Mouse (Mus musculus): ENCODE results near the gene Syngr1. TPM values are rescaled to one million over a fixed set of nuclear protein-coding genes. Genes with fewer than 3 reads are reported as not detected.

The Syngr1 gene
- 59.3 and 64.6 TPM in 2 replicates for polyA plus RNA-seq (2015; fragmentation: Nextera tagmentation; extraction: Ambion mirVana)

DNA sequence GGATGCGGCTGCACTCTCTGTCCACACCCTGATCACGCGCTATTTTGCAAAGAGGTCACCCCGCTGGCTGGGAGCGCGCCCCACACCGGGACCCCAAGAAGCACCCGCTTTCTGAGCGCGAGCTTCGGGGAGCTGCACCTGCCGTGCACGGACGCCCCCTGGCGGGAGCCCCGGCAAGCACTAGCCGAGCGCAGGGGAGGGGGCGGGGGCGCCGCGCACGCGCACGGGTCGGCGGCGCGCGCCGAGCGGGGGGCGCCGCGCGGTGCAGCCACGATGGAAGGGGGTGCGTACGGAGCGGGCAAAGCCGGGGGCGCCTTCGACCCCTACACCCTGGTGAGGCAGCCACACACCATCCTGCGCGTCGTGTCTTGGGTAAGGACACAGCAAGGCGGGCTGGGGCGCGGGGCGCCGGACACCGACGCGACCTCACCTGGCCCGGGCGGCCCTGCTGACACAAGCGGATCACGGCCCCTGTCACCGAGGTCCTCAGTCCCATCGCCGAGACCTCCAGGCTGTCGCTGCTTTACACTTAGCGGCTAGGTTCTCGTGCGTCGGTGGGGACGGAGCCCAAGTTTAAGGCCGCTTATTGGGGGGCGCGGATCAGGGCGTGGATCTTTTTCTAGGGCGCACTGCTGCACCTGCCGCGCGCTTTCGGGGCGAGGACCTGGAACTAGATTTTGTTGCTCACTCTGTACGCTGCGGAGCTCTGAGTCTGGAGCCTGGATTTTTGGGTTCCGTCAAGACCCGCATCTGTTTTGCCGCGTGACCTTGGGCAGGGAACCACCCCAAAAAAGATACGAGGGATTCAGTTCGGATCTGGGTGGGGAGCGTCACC is at the start of gene Syngr1, which contains the start of gene Rpl3:
Gene Syngr1, plus strand, starts transcription at position 214 of the 835 bp plus-strand sequence.
Gene Rpl3, minus strand, starts transcription at position 748 of the 835 bp plus-strand sequence.
- ATAC-seq (ENCODE audit: low FRiP score) = peak; percentile 67
- Histone ChIP-seq H3K4me3 (replicated peaks) (peak within 1 kb of the TSS; percentile 64), H3K4me1 (peaks cover 33% of the 10 kb centered on the region), H3K9me3 (replicated peaks) (no peaks in the 10 kb centered on the region), H3K27ac (replicated peaks) (peak within 1 kb of the TSS; percentile 70), H3K36me3 (no peaks in the 10 kb centered on the region), H3K9ac (replicated peaks) (peak within 1 kb of the TSS; percentile 76), H3K4me2 (peak within 1 kb of the TSS; percentile 72), H3K27me3 (replicated peaks) (no peaks in the 10 kb centered on the region)
- under 1% methylated on average over 65 of the region's 86 CpGs for WGBS

GRCm38 (mm10) chr15:80042152-80042551 is 49.0 kb upstream of the Syngr1 start:
- Histone ChIP-seq H3K4me1 (no peaks in the 10 kb centered on the region), H3K4me2 (no peak overlapping the region), H3K27me3 (replicated peaks) (no peaks in the 10 kb centered on the region), H3K9me3 (replicated peaks) (no peaks in the 10 kb centered on the region), H3K9ac (replicated peaks) (no peak overlapping the region), H3K27ac (replicated peaks) (no peak overlapping the region), H3K36me3 (no peaks in the 10 kb centered on the region), H3K4me3 (replicated peaks) (no peak overlapping the region)
- ATAC-seq (ENCODE audit: low FRiP score) = no peak
- WGBS = 81% methylated on average over 4 of the region's 4 CpGs

DNA sequence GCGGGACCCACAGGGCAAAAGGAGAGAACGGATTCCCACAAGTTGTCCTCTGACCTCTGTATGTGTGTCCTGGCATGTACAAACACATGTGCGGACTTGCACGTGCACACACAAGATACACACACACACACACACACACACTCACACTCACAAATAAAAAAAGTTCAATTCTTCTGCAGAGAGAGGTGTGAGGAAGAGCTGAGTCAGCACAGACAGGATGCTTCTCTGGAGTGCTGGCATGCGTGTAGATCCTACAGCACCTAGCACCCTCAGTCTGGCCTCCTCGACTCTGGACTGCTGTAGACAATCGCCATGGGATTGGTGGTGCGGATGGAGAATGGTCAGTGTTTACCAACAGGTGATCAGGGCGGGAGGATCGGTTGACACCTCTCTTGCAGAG is 46.9 kb upstream of the Syngr1 start:
- ATAC-seq (ENCODE audit: low FRiP score) = no peak
- Histone ChIP-seq H3K9me3 (replicated peaks) (no peaks in the 10 kb centered on the region), H3K9ac (replicated peaks) (no peak overlapping the region), H3K27me3 (replicated peaks) (no peaks in the 10 kb centered on the region), H3K27ac (replicated peaks) (no peak overlapping the region), H3K36me3 (no peaks in the 10 kb centered on the region), H3K4me1 (no peaks in the 10 kb centered on the region), H3K4me2 (no peak overlapping the region), H3K4me3 (replicated peaks) (no peak overlapping the region)
- 90% methylated on average over 10 of the region's 10 CpGs for WGBS

DNA sequence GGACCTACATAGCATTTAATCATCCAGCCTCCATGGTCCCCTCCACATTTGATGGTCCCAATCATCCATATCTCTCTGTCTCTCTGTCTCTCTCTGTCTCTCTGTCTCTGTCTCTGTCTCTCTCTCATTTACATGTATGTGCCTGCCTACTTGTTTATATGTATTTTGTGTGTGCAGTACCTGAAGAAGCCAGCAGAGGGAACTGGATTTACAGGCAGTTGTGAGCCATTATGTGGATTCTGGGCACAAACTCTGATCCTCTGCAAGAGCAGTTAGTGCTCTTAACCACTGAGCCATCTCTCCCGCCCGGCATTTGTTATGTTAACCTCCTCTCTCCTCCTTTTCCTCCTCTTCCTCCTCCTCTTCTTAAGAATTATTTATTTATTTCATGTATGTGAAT is 45.4 kb upstream of the Syngr1 start:
- no peak overlapping the region for H3K27ac ChIP-seq (replicated peaks)
- no peaks in the 10 kb centered on the region for H3K9me3 ChIP-seq (replicated peaks)
- no peak overlapping the region for H3K4me3 ChIP-seq (replicated peaks)
- 98% methylated on average over 2 of the region's 2 CpGs for WGBS
- no peak for ATAC-seq (ENCODE audit: low FRiP score)
- no peaks in the 10 kb centered on the region for H3K27me3 ChIP-seq (replicated peaks)
- no peak overlapping the region for H3K9ac ChIP-seq (replicated peaks)
- H3K36me3 ChIP-seq = no peaks in the 10 kb centered on the region
- no peaks in the 10 kb centered on the region for H3K4me1 ChIP-seq
- H3K4me2 ChIP-seq = no peak overlapping the region

- H3K4me2 ChIP-seq = no peak overlapping the region
- WGBS = 88% methylated on average over 2 of the region's 2 CpGs
- no peak overlapping the region for H3K4me3 ChIP-seq (replicated peaks)
- H3K9ac ChIP-seq (replicated peaks) = no peak overlapping the region
- peaks cover 4% of the 10 kb centered on the region; the same call in 1 of the 2 replicates for H3K4me1 ChIP-seq
- H3K27me3 ChIP-seq (replicated peaks) = no peaks in the 10 kb centered on the region
- H3K27ac ChIP-seq (replicated peaks) = no peak overlapping the region
- no peaks in the 10 kb centered on the region for H3K9me3 ChIP-seq (replicated peaks)
- ATAC-seq (ENCODE audit: low FRiP score) = no peak
- no peaks in the 10 kb centered on the region for H3K36me3 ChIP-seq
Observed at GRCm38 (mm10) chr15:80047242-80047641, 43.9 kb upstream of the Syngr1 start.

- Histone ChIP-seq H3K9ac (replicated peaks) (no peak overlapping the region), H3K27me3 (replicated peaks) (no peaks in the 10 kb centered on the region), H3K27ac (replicated peaks) (no peak overlapping the region), H3K4me2 (no peak overlapping the region), H3K4me3 (replicated peaks) (no peak overlapping the region), H3K9me3 (replicated peaks) (no peaks in the 10 kb centered on the region), H3K36me3 (no peaks in the 10 kb centered on the region), H3K4me1 (peaks cover 4% of the 10 kb centered on the region; the same call in 1 of the 2 replicates)
- no peak for ATAC-seq (ENCODE audit: low FRiP score)
- WGBS = 57% methylated on average over 5 of the region's 5 CpGs
Observed at GRCm38 (mm10) chr15:80047973-80048372, 43.2 kb upstream of the Syngr1 start.

DNA sequence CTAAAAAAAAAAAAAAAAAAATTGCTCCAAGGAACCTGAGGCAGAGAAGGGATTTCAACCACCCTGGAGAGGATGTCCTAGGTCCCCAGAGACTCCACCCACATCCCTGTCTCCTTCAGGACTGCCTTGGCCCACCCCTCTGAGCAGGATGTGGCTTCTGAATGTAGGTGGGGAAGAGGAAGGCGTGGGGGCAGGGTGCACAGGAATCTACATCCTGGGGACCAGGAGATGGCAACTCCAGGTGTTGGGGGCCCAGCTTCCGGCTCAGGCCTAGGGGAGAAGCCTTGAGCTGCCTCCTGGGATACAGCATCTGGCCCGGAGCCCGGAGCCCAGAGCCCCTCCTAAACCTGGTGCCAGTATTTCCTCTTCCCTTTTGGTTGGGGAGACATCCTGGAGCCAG is 41.0 kb upstream of the Syngr1 start:
- H3K4me2 ChIP-seq = no peak overlapping the region
- no peaks in the 10 kb centered on the region for H3K27me3 ChIP-seq (replicated peaks)
- H3K9me3 ChIP-seq (replicated peaks) = no peaks in the 10 kb centered on the region
- ATAC-seq (ENCODE audit: low FRiP score) = no peak
- WGBS = 67% methylated on average over 4 of the region's 4 CpGs
- no peak overlapping the region for H3K9ac ChIP-seq (replicated peaks)
- H3K27ac ChIP-seq (replicated peaks) = no peak overlapping the region
- peaks cover 4% of the 10 kb centered on the region; the same call in 1 of the 2 replicates for H3K4me1 ChIP-seq
- H3K4me3 ChIP-seq (replicated peaks) = no peak overlapping the region
- H3K36me3 ChIP-seq = no peaks in the 10 kb centered on the region

GRCm38 (mm10) chr15:80051092-80051761 is 39.9 kb upstream of the Syngr1 start:
- H3K9me3 ChIP-seq (replicated peaks) = no peaks in the 10 kb centered on the region
- H3K36me3 ChIP-seq = no peaks in the 10 kb centered on the region
- ATAC-seq (ENCODE audit: low FRiP score) = no peak
- 67% methylated on average over 19 of the region's 19 CpGs for WGBS
- no peaks in the 10 kb centered on the region for H3K27me3 ChIP-seq (replicated peaks)
- H3K4me1 ChIP-seq = peaks cover 8% of the 10 kb centered on the region; the same call in 1 of the 2 replicates
- no peak overlapping the region for H3K4me3 ChIP-seq (replicated peaks)
- H3K9ac ChIP-seq (replicated peaks) = no peak overlapping the region
- H3K27ac ChIP-seq (replicated peaks) = peak overlapping the region; percentile 41; the same call in 1 of the 2 replicates
- no peak overlapping the region for H3K4me2 ChIP-seq

- WGBS = 87% methylated on average over 9 of the region's 9 CpGs
- no peak overlapping the region for H3K27ac ChIP-seq (replicated peaks)
- ATAC-seq (ENCODE audit: low FRiP score) = no peak
- H3K9ac ChIP-seq (replicated peaks) = no peak overlapping the region
- no peak overlapping the region for H3K4me2 ChIP-seq
- H3K36me3 ChIP-seq = no peaks in the 10 kb centered on the region
- no peaks in the 10 kb centered on the region for H3K27me3 ChIP-seq (replicated peaks)
- H3K4me3 ChIP-seq (replicated peaks) = no peak overlapping the region
- peaks cover 8% of the 10 kb centered on the region; the same call in 1 of the 2 replicates for H3K4me1 ChIP-seq
- H3K9me3 ChIP-seq (replicated peaks) = no peaks in the 10 kb centered on the region
Observed at GRCm38 (mm10) chr15:80051782-80052181, 39.4 kb upstream of the Syngr1 start.

DNA sequence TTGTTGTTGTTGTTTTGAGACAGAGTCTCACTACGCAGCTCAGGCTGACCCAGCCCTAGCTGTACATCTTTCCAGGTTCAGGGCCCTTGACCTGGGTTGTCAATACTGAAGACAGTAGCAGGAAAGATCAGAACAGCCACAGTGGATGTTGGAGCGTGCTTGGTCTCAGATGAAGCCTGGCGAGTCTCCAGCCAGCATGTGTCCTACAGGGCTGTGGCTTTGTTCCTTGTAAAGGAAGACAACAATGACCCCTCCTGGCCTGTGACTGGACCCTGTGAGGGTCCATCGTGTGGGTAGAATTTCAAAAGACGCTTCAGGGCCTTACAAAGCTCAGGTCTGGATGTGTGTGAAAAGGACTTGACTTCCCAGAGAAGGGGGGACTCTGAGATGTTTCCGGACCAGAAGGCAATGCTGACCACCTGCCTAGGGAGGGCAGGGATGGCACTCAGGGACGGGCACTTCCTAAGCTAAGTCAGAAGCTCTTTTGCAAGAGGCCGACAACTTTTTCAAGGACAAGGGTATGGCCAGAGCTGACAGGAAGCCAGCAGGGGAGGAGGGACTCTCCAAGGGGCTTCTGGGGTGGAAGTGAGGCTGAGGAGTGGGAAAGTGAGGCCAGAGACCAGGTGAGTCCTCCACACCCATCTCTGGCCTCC is 37.6 kb upstream of the Syngr1 start:
- Histone ChIP-seq H3K27ac (replicated peaks) (no peak overlapping the region), H3K4me2 (no peak overlapping the region), H3K4me3 (replicated peaks) (no peak overlapping the region), H3K9me3 (replicated peaks) (no peaks in the 10 kb centered on the region), H3K36me3 (no peaks in the 10 kb centered on the region), H3K4me1 (peaks cover 8% of the 10 kb centered on the region; the same call in 1 of the 2 replicates), H3K27me3 (replicated peaks) (no peaks in the 10 kb centered on the region), H3K9ac (replicated peaks) (no peak overlapping the region)
- ATAC-seq (ENCODE audit: low FRiP score) = no peak
- WGBS = 70% methylated on average over 8 of the region's 8 CpGs

GRCm38 (mm10) chr15:80054034-80054710 is 37.0 kb upstream of the Syngr1 start:
- WGBS = 85% methylated on average over 7 of the region's 7 CpGs
- no peak for ATAC-seq (ENCODE audit: low FRiP score)
- H3K27ac ChIP-seq (replicated peaks) = no peak overlapping the region
- H3K36me3 ChIP-seq = no peaks in the 10 kb centered on the region
- H3K9ac ChIP-seq (replicated peaks) = no peak overlapping the region
- no peaks in the 10 kb centered on the region for H3K27me3 ChIP-seq (replicated peaks)
- no peak overlapping the region for H3K4me3 ChIP-seq (replicated peaks)
- H3K4me1 ChIP-seq = peaks cover 8% of the 10 kb centered on the region; the same call in 1 of the 2 replicates
- H3K4me2 ChIP-seq = no peak overlapping the region
- no peaks in the 10 kb centered on the region for H3K9me3 ChIP-seq (replicated peaks)

All from neural tube, embryonic 15.5 days (tissue).